Mouse (Mus musculus): Measurements from ENCODE around the gene Gprc5c.

DNA sequence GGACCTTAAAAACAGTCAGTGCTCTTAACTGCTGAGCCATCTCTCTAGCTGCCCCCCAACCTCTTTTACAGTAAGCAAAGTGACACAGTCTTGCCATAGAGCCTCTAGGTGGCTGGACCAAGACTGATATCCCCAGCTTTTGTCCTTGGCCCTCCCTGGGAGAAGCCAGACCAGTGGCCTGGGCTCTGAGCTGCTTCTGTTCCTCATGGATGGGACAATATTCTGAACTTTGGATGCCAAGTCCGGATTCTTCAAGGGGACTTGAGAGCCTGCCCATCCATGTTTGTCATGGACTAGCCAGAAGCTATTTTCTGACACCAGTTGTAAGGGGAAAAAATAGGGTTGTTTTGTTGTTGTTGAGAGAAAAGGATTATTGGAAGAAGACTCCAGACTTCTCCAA is 18.8 kb downstream of the Gprc5c start:
- TF ChIP-seq POLR2A (IDR thresholded peaks at IDR 0.05; ENCODE audit: insufficient read depth, low read length) (no peak), CTCF (IDR thresholded peaks at IDR 0.05; ENCODE audit: low read depth, low read length) (no peak)
